Mouse (Mus musculus): ENCODE data around the gene Tdrd9.
A peak's percentile ranks its signal among the peaks of the same experiment; 100 is the strongest.

Gene Tdrd9

DNA sequence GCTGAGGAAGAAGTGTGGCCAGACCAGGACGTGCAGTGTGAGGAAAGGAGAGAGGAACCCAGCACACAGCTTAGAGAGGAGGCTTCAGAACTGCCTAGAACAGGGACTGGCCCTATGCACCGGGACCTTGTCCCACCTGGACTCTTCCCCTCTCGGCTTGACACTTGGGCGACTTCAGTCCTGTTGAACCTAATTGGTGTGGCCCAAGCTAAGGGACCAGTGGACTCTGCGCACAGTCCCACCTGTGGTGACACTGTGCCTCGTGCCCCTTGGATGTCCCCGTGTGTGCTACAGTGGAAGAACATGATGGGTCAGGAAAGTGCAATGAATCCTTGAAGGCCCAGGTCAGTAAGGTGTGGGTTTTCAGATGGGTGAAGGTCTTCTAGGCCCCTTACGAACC, 136.3 kb downstream of the Tdrd9 start:
- no peak for DNase-seq (ENCODE audit: low read depth)

DNA sequence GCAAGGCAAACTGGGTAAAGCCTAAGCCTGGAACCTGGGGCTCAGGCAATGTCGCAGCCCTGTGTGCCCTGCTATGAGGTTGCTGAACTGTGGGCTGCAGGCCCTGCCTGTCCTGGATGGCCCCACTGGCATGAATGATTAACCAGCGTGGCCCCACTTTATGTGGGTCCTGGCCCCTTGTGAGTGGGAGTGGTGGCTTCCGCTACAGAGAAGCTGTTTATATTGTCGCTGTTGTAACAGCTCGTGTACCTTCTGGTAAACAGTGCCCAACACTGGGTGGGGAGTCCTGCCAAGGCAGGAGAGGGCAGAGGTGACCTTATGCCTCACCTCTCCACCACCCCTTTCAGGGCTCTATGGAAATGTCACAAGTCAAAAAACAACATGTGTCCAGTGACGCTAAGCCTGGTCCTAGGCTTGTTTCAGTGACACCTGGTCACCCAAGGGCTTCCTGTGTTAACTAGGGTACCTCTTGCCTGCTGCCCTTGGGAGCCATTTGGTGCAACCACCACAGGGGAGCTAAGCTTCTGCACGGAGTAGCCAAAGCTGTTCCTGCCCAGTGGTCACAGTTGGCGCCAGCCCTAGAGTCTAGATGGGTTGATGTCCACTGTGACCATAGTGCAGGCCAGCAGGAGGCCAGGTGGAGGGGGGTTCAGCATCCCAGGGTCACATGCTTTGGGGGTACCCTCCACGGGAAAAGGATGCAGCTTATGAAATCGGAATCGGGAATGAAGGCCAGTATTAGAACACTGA, 137.5 kb downstream of the Tdrd9 start:
- DNase-seq (ENCODE audit: low read depth) = no peak

DNA sequence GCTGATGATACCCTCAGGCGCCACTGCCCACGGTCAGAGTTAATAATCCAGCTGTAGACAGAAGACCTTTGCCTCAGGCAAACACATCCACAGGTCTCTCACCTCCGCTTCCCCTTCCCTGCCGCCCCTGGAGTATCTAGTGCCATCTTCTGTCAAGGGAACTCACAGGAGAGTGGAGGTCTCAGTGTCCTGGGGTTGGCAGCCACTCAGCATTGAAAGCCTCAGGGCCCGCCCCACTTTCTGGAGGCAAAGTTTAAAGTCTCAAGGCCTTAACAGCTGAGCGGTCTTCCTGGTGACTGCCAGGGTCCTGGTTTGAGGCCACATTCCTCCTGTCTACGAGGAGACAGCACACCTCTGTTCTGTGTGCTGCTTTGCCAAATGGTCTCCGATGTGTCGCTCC, 138.3 kb downstream of the Tdrd9 start:
- no peak for DNase-seq (ENCODE audit: low read depth)

DNA sequence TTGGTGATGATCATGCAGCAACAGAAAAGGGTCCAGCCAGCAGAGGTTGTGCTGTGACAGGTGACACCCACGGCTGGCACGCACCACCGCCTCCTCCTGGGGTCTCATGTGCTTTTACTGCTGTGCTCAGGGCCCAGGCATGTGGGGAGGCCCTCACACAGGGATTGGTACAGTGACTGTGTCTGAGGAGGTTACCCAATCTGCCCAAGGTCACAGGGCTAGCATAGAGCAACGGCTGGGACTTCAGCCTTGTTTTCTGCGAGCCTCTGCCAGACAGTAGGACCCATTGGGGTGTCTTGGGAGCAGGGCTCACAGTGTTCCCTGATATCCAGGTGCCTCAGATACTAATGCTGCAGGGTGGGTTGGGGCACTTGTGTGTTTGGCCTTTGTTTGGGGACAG, 140.0 kb downstream of the Tdrd9 start:
- no peak for DNase-seq (ENCODE audit: low read depth)

DNA sequence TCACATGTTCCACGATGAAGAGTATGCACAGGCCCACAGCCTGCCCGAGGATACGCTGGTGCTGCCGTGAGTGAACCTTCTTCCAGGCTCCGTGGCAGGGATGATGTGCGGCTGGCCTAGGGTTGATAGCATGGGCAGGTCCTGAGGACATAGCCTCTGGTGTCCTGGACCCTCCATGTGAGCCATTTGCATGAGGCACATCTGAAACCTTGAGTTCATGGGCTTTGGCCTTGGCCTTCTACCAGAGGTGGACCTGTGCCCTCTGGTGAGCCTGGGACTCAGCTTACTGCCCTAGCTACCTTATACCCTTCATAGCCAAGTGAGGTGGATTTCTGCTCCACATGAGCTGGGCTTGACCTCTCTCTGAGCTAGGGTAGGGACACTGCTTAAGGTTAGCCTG, 140.9 kb downstream of the Tdrd9 start:
- no peak for DNase-seq (ENCODE audit: low read depth)

DNA sequence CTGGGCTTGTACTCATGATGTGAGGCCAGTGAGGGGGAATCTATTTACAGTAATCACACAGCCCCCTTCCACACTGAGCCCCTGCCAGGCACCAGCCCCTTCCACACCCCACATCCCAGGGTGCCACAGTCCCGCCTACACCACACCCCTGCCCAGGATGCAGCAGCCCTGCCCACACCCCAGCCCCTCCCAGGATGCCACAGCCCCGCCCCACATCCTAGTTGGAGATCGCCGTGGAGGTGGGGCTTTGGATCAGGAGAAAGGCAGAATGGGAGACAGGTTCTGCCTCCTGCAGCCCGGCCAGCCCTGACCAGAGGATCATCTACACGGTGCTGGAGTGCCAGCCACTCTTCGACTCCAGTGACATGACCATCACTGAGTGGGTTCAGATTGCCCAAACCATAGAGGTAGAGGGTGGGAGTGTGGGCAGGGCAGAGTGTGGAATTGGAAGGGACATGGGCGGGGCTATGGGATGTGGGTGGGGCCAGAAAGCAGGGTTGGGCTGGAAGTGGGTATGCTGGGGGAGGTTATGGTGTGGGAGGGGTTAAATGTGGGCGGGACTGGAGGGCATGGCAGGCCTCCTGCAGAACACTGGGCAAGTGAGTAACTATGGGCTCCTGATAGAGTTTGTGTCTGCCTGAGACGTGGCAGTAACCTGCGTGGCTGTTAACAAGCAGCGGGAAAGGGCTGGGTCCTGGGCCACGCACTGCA, 141.5 kb downstream of the Tdrd9 start:
- DNase-seq (ENCODE audit: low read depth) = peak; percentile 54

DNA sequence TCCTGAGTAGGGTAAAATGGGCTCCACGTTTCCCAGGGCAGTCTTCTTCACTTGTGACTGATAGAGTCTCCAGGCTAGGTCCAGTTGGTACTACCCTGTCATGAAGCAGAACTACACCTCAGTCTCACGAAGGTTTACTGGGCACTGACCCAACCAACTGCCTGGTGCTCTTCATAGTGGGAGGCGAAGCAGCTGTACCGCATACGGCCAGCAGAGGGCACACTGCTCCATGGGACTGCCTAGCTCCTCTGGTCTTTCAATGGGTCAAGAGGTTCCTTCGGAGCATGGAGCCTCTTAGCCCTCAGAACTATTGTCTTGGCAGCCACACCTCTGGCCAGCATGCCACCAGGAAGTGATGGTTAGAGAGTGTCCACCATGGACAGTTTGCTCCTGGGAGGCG, 142.4 kb downstream of the Tdrd9 start:
- peak; percentile 64 for DNase-seq (ENCODE audit: low read depth)

DNA sequence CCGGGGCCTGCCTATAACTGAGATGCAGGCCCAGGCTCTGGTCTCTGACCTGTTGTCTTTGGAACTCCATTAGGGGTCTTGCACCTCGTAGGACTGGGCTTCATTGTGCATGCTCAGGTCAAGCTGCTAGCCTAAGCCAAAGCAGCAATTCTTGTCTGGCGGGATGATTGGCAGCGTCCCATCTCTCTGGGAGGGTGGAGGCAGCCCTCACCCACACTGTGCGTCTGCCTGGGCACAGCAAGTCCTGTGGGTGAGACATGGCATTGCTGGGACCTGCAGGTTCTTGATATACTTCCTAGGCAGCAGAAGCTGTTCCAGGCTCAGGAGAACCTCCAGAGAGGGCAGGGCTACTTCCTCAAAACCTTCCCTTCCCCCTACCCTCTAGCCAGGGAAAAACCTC, 145.6 kb downstream of the Tdrd9 start:
- no peak for DNase-seq (ENCODE audit: low read depth)

DNA sequence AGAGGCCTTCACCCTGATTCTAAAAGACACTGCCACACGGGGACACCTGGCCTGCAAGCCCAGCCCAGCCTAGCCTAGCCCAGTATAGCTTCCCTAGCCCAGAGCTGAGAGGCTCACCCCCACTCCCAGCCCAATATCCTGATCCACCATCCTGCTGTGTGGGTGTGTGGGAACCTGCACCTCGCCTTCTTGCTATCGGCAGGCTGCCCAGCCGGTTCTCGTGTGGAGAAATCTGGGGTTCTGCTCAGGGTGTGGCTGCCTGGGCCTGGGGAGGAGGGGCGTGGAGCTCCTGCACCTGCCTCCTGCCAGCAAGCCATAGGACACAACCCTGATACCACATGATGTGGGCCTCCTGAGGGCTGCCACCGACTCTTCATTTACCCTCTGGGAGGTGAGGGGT, 146.3 kb downstream of the Tdrd9 start:
- DNase-seq (ENCODE audit: low read depth) = no peak

Data from 416B (cell line).